Mouse (Mus musculus) G1E-ER4 (cell line): ENCODE measurements around the gene Pcsk4. TPM values are rescaled to one million over a fixed set of nuclear protein-coding genes. Genes with fewer than 3 reads are reported as not detected.

Experiments used
- GATA1 ChIP-seq: IDR thresholded peaks from one replicate; pipeline ENCODE4 v1.8.0; 2012; ENCODE audit warnings: low read length, inconsistent platforms
- polyA plus RNA-seq: library from polyadenylated mRNA; stranded (reverse); fragments of >175 nt; gene quantifications from 2 replicates; pipeline ENCODE4 v1.2.3, GENCODE M21; 2012

Gene Pcsk4
- polyA plus RNA-seq, result 3.5 and 4.3 TPM in 2 replicates

- TF ChIP-seq GATA1, result no peak
Measured at GRCm38 (mm10) chr10:80329273-80330081, at the start of gene Pcsk4, which contains the start of gene Reep6. TSS of gene Pcsk4 (minus strand) at chr10:80329498. TSS of gene Reep6 (plus strand) at chr10:80329953.

- TF ChIP-seq GATA1, result no peak
Measured at GRCm38 (mm10) chr10:80377716-80378115, 48.4 kb upstream of the Pcsk4 start.

DNA sequence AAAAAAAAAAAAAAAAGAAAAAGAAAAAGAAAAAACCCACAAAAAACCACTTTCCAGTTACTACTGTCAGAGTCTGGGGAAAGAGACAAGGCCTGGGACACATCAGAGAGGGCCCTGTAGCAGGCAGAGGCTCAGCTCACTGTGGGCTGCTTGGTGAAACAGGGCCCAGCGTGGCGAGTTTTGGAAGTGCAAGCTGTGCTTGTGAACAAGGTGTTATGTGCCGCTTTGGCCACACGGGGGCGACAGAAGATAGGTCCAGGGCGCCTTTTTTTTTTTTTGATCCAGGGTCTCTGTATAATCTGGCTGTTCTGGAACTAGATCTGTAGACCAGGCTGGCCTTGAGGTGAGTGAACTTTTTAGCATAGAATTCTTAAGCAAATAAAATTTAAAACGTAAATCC lies 46.9 kb upstream of the Pcsk4 start:
- no peak for TF ChIP-seq GATA1

GRCm38 (mm10) chr10:80374063-80374462 lies 44.8 kb upstream of the Pcsk4 start:
- TF ChIP-seq GATA1, result no peak

GRCm38 (mm10) chr10:80372706-80373105 lies 43.4 kb upstream of the Pcsk4 start:
- TF ChIP-seq GATA1, result no peak

- TF ChIP-seq GATA1, result no peak
Measured at GRCm38 (mm10) chr10:80371983-80372382, 42.7 kb upstream of the Pcsk4 start.

DNA sequence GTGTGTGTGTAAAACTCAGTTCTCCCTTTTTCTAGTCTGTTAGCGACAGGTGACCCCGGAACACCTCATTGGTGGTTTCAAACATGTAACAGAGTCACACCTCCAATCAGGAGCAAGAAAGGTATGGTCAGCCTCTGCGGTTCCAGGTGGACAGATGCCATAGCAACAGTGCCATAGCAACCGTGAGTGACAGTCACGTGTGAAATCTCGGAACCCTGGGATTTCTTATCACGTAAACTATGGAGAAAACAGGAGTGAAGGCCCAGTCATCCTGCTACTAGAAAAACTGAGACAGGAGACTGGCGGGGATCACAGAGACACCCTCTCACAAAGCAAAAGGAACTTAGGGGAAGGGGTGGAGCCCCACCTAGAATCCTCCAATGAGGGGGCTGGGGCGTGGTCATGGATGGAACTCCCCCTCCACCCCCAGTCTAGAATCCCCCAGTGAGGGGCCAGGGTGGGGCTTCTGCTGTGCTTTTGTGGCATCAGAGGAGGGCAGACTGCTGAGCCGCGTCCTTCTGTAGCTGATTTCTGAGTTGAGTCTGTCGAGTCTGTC lies 42.2 kb upstream of the Pcsk4 start:
- no peak for TF ChIP-seq GATA1

- TF ChIP-seq GATA1, result no peak
Measured at GRCm38 (mm10) chr10:80369995-80370747, 40.9 kb upstream of the Pcsk4 start.

DNA sequence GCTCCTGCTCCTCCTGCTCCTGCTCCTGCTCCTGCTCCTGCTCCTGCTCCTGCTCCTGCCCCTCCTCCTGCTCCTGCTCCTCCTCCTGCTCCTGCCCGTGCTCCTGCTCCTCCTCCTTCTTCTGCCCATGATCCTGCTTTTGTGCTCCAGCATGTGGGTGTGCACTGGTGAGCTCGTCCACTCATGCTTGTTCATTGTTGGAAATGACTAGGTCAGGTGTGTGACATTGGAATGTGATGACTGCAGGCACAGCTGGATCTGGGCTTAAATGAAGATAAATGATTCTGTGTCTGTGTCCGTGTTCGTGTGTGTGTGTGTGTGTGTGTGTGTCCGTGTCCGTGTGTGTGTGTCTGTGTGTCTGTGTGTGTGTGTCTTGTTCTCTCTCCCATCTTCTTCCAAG lies 39.1 kb upstream of the Pcsk4 start:
- no peak for TF ChIP-seq GATA1

DNA sequence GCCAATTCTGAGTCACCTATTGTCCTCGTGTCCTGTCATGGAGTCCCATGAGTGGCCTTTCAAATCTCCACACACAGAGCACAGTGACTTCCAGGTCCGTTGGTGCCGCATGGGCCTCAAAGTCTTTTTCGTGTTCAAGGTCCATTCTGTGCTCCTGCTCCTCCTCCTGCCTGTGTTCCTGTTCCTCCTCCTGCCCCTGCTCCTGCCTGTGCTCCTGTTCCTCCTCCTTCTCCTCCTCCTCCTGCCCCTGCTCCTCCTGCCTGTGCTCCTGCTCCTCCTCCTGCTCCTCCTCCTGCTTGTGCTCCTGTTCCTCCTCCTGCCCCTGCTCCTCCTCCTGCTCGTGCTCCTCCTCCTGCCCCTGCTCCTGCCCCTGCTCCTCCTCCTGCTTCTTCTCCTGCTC lies 38.7 kb upstream of the Pcsk4 start:
- no peak for TF ChIP-seq GATA1

DNA sequence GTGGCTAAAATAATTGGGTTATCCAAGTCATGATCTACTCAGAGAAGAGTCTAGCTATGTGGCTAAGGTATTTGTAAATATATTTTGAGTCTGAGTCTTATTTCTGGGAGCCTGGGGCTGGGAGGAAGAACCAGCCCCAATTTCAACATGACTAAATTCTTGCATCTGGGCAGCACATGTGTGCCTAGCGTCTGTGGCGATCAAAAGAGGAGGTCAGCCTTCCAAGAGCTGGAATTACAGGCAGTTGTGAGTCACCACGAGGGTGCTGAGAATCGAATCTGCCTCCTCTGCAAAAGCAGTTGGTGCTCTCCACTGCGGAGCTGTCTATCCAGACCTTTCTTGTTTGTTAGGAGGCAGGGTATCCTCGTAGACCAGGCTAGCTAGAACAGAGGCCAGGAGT lies 36.4 kb upstream of the Pcsk4 start:
- TF ChIP-seq GATA1, result no peak

DNA sequence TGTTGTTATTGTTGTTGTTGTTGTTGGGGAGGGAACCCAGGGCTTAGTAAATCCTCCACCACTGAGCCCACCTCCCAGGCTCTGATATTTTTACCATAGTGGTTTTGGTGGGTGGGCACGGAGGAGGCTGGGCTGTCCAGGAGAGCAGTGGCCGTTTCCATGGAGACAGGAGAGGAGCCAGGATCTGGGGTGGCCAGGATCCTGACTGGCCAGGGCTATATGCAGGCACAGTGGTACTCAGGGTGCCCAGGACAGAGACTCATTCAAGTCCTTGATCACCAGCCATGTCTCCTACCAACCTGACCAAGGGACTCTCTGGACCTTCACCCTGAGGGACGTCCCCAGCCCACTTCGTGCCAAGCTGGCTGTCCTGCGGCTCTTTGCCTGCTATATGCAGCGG lies 34.4 kb upstream of the Pcsk4 start:
- no peak for TF ChIP-seq GATA1

GRCm38 (mm10) chr10:80357994-80358639 lies 28.8 kb upstream of the Pcsk4 start:
- TF ChIP-seq GATA1, result no peak

GRCm38 (mm10) chr10:80357336-80357735 lies 28.0 kb upstream of the Pcsk4 start:
- no peak for TF ChIP-seq GATA1

DNA sequence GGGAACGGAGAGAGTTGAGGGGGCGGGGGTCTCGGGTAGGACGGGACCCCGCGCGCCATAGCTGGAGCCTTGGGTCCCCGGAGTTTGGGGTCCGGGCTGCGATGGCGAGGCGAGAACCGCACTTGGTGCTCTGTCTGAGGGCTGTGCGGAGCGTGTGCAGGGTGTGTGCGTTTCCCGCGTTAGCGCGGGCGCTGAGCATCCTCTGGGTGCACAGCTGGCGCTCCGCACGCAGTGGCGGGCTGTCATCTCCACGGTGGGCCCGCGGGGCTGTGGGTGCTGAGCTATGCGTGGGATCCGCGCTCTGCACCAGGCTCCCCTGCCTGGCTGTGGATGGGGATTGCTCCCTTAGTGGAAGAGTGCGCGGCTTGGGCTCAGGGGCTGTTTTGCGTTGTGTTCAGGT lies 27.4 kb upstream of the Pcsk4 start:
- no peak for TF ChIP-seq GATA1
